Mouse (Mus musculus): ENCODE measurements around the gene Npr3. TPM values are rescaled to one million over a fixed set of nuclear protein-coding genes. Genes with fewer than 3 reads are reported as not detected.

The Npr3 gene
- polyA plus RNA-seq, 1 experiment from 2014 or later = 1.3 TPM

GRCm38 (mm10) chr15:11815551-11815950, 91.5 kb downstream of the Npr3 start:
- Histone ChIP-seq H3K4me3 (no peak overlapping the region), H3K27ac (replicated peaks) (no peak overlapping the region), H3K4me1 (no peaks in the 10 kb centered on the region), H3K36me3 (no peaks in the 10 kb centered on the region), H3K9ac (replicated peaks) (no peak overlapping the region), H3K9me3 (no peaks in the 10 kb centered on the region), H3K27me3 (no peaks in the 10 kb centered on the region), H3K4me2 (replicated peaks) (no peak overlapping the region)
- ATAC-seq (replicated peaks) = no peak
- WGBS = 79% methylated on average over 4 of the region's 4 CpGs

- H3K27me3 ChIP-seq = no peaks in the 10 kb centered on the region
- no peak overlapping the region for H3K27ac ChIP-seq (replicated peaks)
- no peaks in the 10 kb centered on the region for H3K9me3 ChIP-seq
- WGBS = 76% methylated on average over 4 of the region's 4 CpGs
- H3K36me3 ChIP-seq = no peaks in the 10 kb centered on the region
- no peak overlapping the region for H3K4me2 ChIP-seq (replicated peaks)
- no peak overlapping the region for H3K4me3 ChIP-seq
- peaks cover 7% of the 10 kb centered on the region for H3K4me1 ChIP-seq
- H3K9ac ChIP-seq (replicated peaks) = no peak overlapping the region
- ATAC-seq (replicated peaks) = no peak
Measured at GRCm38 (mm10) chr15:11803576-11803975, 103.5 kb downstream of the Npr3 start.

GRCm38 (mm10) chr15:11801863-11802722, 105.0 kb downstream of the Npr3 start:
- 38% methylated on average over 13 of the region's 13 CpGs for WGBS
- Histone ChIP-seq H3K27me3 (no peaks in the 10 kb centered on the region), H3K9me3 (no peaks in the 10 kb centered on the region), H3K27ac (replicated peaks) (no peak overlapping the region), H3K4me3 (no peak overlapping the region), H3K9ac (replicated peaks) (no peak overlapping the region), H3K36me3 (no peaks in the 10 kb centered on the region), H3K4me2 (replicated peaks) (peak overlapping the region; percentile 16), H3K4me1 (peaks cover 7% of the 10 kb centered on the region)
- ATAC-seq (replicated peaks) = peak; percentile 77

- Histone ChIP-seq H3K4me3 (no peak overlapping the region), H3K9me3 (no peaks in the 10 kb centered on the region), H3K4me2 (replicated peaks) (no peak overlapping the region), H3K27ac (replicated peaks) (no peak overlapping the region), H3K9ac (replicated peaks) (no peak overlapping the region), H3K36me3 (no peaks in the 10 kb centered on the region), H3K27me3 (no peaks in the 10 kb centered on the region), H3K4me1 (no peaks in the 10 kb centered on the region)
- 33% methylated on average over 2 of the region's 2 CpGs for WGBS
- ATAC-seq (replicated peaks) = no peak
Measured at GRCm38 (mm10) chr15:11794632-11795031, 112.5 kb downstream of the Npr3 start.

Other genes starting within 250 kb of the Npr3 start
- 465 and 483 TPM in 2 replicates for gene Sub1, start 89.7 kb upstream of the Npr3 start, polyA plus RNA-seq (2015; fragmentation: Nextera tagmentation; extraction: Ambion mirVana)
- gene Zfr, start 210.5 kb upstream of the Npr3 start, polyA plus RNA-seq (2015; fragmentation: Nextera tagmentation; extraction: Ambion mirVana) = 124 and 125 TPM in 2 replicates